Mouse (Mus musculus): ENCODE measurements around the gene Tssk6. TPM values are rescaled to one million over a fixed set of nuclear protein-coding genes. Genes with fewer than 3 reads are reported as not detected.

Tssk6 gene
- polyA plus RNA-seq, 1 experiment from 2014 or later = 1.7 TPM

DNA sequence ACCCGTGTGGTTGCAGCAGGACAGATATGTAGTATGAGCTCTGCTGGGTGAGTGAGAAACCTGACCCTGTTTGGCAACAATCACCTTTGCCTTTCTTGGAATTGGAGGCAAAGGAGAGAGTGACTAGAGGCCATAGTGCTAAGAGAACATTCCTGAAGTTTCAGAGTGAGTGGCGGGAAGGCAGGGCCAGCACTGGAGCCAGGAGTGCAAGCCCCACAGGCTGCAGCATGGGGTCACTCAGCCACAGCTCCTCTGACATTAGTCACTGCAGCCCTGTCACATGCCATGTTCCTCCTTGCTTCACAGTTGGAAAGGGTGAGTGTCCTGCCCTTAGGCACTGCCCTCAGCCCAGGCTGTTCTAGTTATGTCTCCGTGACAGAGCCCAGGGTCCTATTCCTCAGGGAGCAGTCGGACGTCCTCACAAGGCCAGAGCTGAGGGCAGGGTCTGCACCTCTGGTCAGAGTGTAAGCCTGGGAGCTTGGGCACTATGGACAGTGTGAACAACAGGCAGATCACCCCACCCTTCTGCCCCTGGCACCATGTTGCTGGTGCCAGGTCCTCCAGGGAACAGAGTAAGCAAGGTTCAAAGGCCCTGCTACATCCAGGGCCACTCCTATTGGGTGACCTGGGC, 34.2 kb upstream of the Tssk6 start:
- 78% methylated on average over 5 of the region's 5 CpGs for WGBS (ENCODE audit: insufficient replicate concordance)
- no peak for ATAC-seq

GRCm38 (mm10) chr8:69870003-69870765, 31.8 kb upstream of the Tssk6 start:
- Histone ChIP-seq H3K9ac (replicated peaks) (no peak overlapping the region), H3K36me3 (replicated peaks; ENCODE audit: insufficient read depth, low read length) (no peaks in the 10 kb centered on the region), H3K4me3 (ENCODE audit: low read depth, low read length) (no peak overlapping the region), H3K9me3 (ENCODE audit: low read length) (no peaks in the 10 kb centered on the region), H3K4me1 (ENCODE audit: insufficient read depth) (no peaks in the 10 kb centered on the region), H3K27ac (ENCODE audit: low read depth) (no peak overlapping the region), H3K4me2 (ENCODE audit: low read depth, low read length) (no peak overlapping the region), H3K27me3 (ENCODE audit: insufficient read depth, low read length) (no peaks in the 10 kb centered on the region)
- 77% methylated on average over 11 of the region's 11 CpGs for WGBS (ENCODE audit: insufficient replicate concordance)
- TF ChIP-seq CTCF (IDR thresholded peaks at IDR 0.05; ENCODE audit: low read depth) (no peak), EP300 (IDR thresholded peaks at IDR 0.05; ENCODE audit: low read depth) (no peak)
- no peak for ATAC-seq
- DNase-seq = no peak

More for the DNA sequence above, 34.2 kb upstream of the Tssk6 start:
- H3K27ac ChIP-seq (ENCODE audit: low read depth) = no peak overlapping the region
- no peak overlapping the region for H3K9ac ChIP-seq (replicated peaks)
- H3K4me1 ChIP-seq (ENCODE audit: insufficient read depth) = no peaks in the 10 kb centered on the region; the same call in 1 of the 2 replicates
- no peak overlapping the region for H3K4me2 ChIP-seq (ENCODE audit: low read depth, low read length)
- TF ChIP-seq CTCF (IDR thresholded peaks at IDR 0.05; ENCODE audit: low read depth) (no peak), EP300 (IDR thresholded peaks at IDR 0.05; ENCODE audit: low read depth) (no peak)
- no peak overlapping the region for H3K4me3 ChIP-seq (ENCODE audit: low read depth, low read length)
- H3K9me3 ChIP-seq (ENCODE audit: low read length) = no peaks in the 10 kb centered on the region
- H3K36me3 ChIP-seq (replicated peaks; ENCODE audit: insufficient read depth, low read length) = no peaks in the 10 kb centered on the region
- no peak for DNase-seq
- no peaks in the 10 kb centered on the region for H3K27me3 ChIP-seq (ENCODE audit: insufficient read depth, low read length)

GRCm38 (mm10) chr8:69870907-69871306, 31.1 kb upstream of the Tssk6 start:
- Histone ChIP-seq H3K36me3 (replicated peaks; ENCODE audit: insufficient read depth, low read length) (no peaks in the 10 kb centered on the region), H3K4me2 (ENCODE audit: low read depth, low read length) (no peak overlapping the region), H3K9me3 (ENCODE audit: low read length) (no peaks in the 10 kb centered on the region), H3K9ac (replicated peaks) (no peak overlapping the region), H3K4me3 (ENCODE audit: low read depth, low read length) (no peak overlapping the region), H3K27me3 (ENCODE audit: insufficient read depth, low read length) (no peaks in the 10 kb centered on the region), H3K27ac (ENCODE audit: low read depth) (no peak overlapping the region), H3K4me1 (ENCODE audit: insufficient read depth) (no peaks in the 10 kb centered on the region)
- no peak for DNase-seq
- 79% methylated on average over 6 of the region's 6 CpGs for WGBS (ENCODE audit: insufficient replicate concordance)
- no peak for ATAC-seq
- TF ChIP-seq EP300 (IDR thresholded peaks at IDR 0.05; ENCODE audit: low read depth) (no peak), CTCF (IDR thresholded peaks at IDR 0.05; ENCODE audit: low read depth) (no peak)

DNA sequence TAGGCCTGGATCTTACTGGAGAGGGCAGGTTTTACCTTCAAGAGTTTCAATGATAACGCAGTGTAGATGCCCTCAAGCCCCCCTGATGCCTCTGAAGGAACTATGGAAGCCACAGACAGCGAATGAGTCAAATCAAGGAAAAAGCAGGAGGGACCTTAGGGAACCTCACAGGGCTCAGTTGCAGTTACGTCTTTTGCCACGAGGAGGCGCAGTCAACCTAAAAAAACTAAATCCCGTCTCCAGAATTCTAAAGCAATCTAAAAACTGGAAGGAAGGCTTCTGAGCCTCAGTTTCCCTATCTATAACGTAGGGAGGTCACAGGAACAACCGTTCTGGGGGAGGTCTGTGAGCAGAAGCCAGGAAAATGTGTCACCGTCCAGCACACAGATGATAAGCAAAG, 27.8 kb upstream of the Tssk6 start:
- H3K9me3 ChIP-seq (ENCODE audit: low read length) = no peaks in the 10 kb centered on the region
- H3K4me1 ChIP-seq (ENCODE audit: insufficient read depth) = no peaks in the 10 kb centered on the region
- H3K4me2 ChIP-seq (ENCODE audit: low read depth, low read length) = no peak overlapping the region
- no peaks in the 10 kb centered on the region for H3K36me3 ChIP-seq (replicated peaks; ENCODE audit: insufficient read depth, low read length)
- DNase-seq (peak; percentile 71), ATAC-seq (no peak)
- peaks cover 8% of the 10 kb centered on the region; the same call in 1 of the 2 replicates for H3K27me3 ChIP-seq (ENCODE audit: insufficient read depth, low read length)
- H3K4me3 ChIP-seq (ENCODE audit: low read depth, low read length) = no peak overlapping the region
- TF ChIP-seq CTCF (IDR thresholded peaks at IDR 0.05; ENCODE audit: low read depth) = peak; percentile 78
- no peak for TF ChIP-seq EP300 (IDR thresholded peaks at IDR 0.05; ENCODE audit: low read depth)
- H3K27ac ChIP-seq (ENCODE audit: low read depth) = no peak overlapping the region
- WGBS (ENCODE audit: insufficient replicate concordance) = 11% methylated on average over 9 of the region's 9 CpGs
- H3K9ac ChIP-seq (replicated peaks) = no peak overlapping the region

GRCm38 (mm10) chr8:69874654-69875053, 27.3 kb upstream of the Tssk6 start:
- WGBS (ENCODE audit: insufficient replicate concordance) = 79% methylated on average over 13 of the region's 13 CpGs
- ATAC-seq = no peak
- H3K9me3 ChIP-seq (ENCODE audit: low read length) = no peaks in the 10 kb centered on the region
- no peaks in the 10 kb centered on the region for H3K4me1 ChIP-seq (ENCODE audit: insufficient read depth)
- no peak for DNase-seq
- H3K4me2 ChIP-seq (ENCODE audit: low read depth, low read length) = no peak overlapping the region
- H3K27me3 ChIP-seq (ENCODE audit: insufficient read depth, low read length) = peaks cover 13% of the 10 kb centered on the region; the same call in 1 of the 2 replicates
- H3K9ac ChIP-seq (replicated peaks) = no peak overlapping the region
- TF ChIP-seq EP300 (IDR thresholded peaks at IDR 0.05; ENCODE audit: low read depth) (no peak), CTCF (IDR thresholded peaks at IDR 0.05; ENCODE audit: low read depth) (no peak)
- H3K36me3 ChIP-seq (replicated peaks; ENCODE audit: insufficient read depth, low read length) = no peaks in the 10 kb centered on the region
- no peak overlapping the region for H3K27ac ChIP-seq (ENCODE audit: low read depth)
- H3K4me3 ChIP-seq (ENCODE audit: low read depth, low read length) = no peak overlapping the region

DNA sequence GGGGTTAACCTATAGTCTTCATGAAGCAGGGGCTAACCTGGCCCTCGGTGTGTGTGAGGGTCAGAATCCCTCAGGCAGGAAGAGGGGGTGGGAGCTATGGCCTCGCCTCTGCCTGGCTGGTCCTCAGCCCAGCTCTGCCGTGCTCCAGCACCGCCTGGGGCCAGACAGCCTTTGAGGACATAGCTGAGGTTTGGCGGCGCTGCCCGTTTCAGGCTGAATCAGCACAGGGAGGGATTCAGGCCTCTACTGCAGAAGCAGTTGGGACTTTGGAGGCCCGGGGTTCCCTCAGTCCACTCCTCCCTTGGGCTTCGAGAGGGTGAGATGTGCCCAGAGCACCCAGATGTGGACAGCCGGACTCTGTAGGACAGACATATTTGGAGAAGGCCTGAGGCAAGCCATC, 25.9 kb upstream of the Tssk6 start:
- Histone ChIP-seq H3K4me1 (ENCODE audit: insufficient read depth) (no peaks in the 10 kb centered on the region), H3K9me3 (ENCODE audit: low read length) (no peaks in the 10 kb centered on the region), H3K9ac (replicated peaks) (no peak overlapping the region), H3K27me3 (ENCODE audit: insufficient read depth, low read length) (peaks cover 27% of the 10 kb centered on the region), H3K4me3 (ENCODE audit: low read depth, low read length) (no peak overlapping the region), H3K27ac (ENCODE audit: low read depth) (no peak overlapping the region), H3K36me3 (replicated peaks; ENCODE audit: insufficient read depth, low read length) (no peaks in the 10 kb centered on the region), H3K4me2 (ENCODE audit: low read depth, low read length) (no peak overlapping the region)
- 43% methylated on average over 10 of the region's 10 CpGs for WGBS (ENCODE audit: insufficient replicate concordance)
- TF ChIP-seq EP300 (IDR thresholded peaks at IDR 0.05; ENCODE audit: low read depth) (no peak), CTCF (IDR thresholded peaks at IDR 0.05; ENCODE audit: low read depth) (no peak)
- ATAC-seq = no peak
- DNase-seq = no peak

Data from liver, postnatal 0 days (tissue).